Mouse (Mus musculus) cerebellum, adult 9-10 months (tissue): ENCODE results near the gene Gm12794.
"Not testable (repeated sequence)": the region's sequence is repeated elsewhere in the genome, so short reads cannot be mapped to it uniquely, and the experiment has no call there.

Experiments used
- DNase-seq: peaks from one replicate; pipeline ENCODE4 v3.0.0; 2022

Gm12794 gene

DNA sequence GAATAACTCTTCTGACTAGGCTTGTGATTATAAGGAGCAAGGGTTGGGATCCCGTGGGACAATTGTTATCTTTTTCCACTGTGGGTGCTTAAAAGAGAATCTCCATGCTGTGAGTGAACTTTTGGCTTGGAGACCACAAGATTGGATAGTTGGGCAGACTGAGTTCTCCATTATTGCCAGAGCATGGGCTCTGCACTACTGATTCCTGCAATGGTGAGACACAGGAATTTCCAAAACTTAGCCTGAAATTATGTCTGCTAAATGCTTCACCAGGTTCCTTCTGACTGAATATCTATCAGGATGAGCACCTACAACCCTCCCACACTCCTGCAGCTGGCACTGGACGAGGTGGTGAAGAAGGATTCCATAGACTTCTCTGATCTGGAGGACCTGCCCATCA, at the start of gene Gm12794:
Gene Gm12794 (plus strand): TSS at position 301 of the 400 bp plus-strand sequence.
- not testable (repeated sequence) for DNase-seq

DNA sequence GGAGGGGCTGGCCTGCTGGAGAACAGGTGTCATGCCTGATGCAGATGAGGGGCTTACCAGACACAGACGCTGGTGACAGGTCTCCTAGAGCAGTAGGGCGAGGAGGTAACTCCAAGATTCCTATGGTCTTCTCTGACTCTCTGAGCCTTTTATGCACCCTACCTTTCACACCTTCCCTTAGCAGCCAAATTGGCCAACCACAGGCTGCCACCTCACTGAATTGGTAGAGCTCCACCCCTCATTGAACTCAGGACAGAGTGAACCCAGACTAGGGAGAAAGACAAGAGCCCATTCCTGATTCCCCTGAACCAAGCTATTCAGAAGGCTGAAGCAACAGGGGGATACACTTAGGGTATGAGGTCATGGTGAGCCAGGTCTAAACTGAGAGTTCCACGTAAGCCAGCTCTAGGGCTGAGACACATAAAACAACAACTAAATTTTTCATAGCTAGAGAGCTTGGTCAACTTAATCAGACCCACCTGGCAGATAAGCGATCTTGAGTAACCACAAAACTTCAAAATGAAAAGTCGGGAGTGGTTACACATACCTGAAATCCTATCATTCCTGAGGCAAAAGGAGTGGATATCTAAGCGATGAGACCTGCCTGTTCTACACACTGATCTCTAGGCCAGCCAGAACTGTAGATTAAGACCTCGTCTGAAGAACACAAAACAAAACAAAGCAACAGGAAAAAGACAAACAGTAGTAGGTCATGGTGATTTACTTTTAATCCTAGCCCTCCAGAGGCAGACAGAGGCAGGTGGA, 46.4 kb upstream of the Gm12794 start, which contains the start of gene C130073F10Rik:
Gene C130073F10Rik (minus strand): TSS at position 134 of the 765 bp plus-strand sequence.
- DNase-seq, result no peak

- not testable (repeated sequence) for DNase-seq
These were observed 31.4 kb upstream of the Gm12794 start, which contains the start of gene Gm12800 for GRCm38 (mm10) chr4:101908821-101909220. Gene Gm12800 (plus strand): TSS chr4:101909121.

DNA sequence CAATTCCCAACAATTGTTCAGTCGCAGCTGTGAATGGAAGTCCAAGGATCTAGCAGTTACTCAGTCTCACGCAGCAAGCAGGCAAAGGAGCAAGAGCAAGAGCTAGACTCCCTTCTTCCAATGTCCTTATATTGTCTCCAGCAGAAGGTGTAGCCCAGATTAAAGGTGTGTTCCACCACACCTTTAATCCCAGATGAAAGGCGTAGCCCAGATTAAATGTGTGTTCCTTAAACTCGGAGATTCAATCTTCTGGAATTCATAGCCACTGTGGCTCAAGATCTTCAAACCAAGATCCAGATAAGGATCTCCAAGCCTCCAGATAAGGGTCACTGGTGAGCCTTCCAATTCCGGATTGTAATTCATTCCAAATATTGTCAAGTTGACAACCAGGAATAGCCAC, 40.7 kb downstream of the Gm12794 start, which contains the start of gene Gm12790:
Gene Gm12790 (minus strand): TSS at position 101 of the 400 bp plus-strand sequence.
- not testable (repeated sequence) for DNase-seq

DNA sequence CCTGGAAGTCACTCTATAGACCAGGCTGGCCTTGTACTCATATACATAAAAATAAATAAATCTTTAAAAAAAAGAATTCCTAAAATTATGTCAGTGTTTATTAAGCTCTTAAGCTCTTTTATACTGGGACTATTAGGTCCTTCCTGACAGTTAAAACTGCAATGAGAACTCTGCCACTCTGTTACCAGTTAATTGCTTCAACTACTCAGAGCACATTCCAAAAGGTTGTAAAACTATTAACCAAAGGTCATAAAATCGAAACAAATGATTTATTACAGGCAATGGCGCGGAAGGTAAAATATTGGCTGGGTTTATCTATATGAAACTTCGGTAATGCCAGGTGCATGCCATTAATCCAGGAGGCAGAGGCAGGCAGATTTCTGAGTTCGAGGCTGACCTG, 45.5 kb downstream of the Gm12794 start:
- DNase-seq, result no peak

DNA sequence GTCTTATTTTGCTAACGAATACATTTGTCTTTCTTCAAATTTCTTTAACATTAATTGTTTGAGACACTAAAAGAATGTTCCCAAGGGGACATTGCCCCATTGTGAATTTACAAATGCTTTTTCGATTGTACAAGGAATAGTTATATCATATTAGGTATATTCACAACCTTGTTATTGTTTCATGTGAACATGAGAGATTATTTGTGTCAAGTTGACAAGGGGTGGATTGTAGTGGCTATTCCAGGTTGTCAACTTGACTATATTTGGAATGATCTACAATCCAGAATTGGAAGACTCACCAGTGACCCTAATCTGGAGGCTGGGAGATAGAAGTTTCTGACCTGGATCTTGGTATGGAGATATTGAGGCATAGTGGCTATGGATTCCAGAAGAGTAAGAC, 46.1 kb downstream of the Gm12794 start, which contains the start of gene Gm12789:
Gene Gm12789 (plus strand): TSS at position 301 of the 400 bp plus-strand sequence.
- DNase-seq, result not testable (repeated sequence)
